In the genomic region with DNA sequence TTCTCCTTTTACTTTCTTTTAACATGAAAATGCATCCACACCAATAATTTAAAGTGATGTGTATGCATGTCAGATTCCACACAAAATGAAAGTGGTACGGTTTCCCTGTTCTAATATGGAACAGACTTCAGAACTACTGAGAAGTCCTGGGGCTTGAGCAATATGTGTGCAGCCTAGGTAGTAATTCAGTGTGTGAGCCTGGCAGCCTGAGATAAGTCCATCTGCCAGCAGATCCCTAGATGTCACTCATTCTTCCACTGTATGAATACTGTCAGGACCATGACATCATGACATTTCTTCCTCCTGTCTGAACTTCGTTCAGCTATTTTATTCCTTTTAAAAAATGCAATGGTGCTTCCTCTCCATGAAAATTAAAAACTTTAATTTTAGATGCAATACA, we compare ENCODE assay signal across 27 mouse cellular contexts.
"Had no signal": no experiment of that assay in that cellular context is flagged by ENCODE, and none has a peak within 500 bp of the region (broad histone marks: within the 10 kb centered on the region; RNA-seq: fewer than 3 reads in every experiment).

No protein-coding gene starts in this region.

- H3K27me3 ChIP-seq: embryonic facial prominence, embryonic 12.5 days; embryonic facial prominence, embryonic 13.5 days; embryonic facial prominence, embryonic 15.5 days; forebrain, embryonic 12.5 days; forebrain, embryonic 13.5 days; forebrain, embryonic 15.5 days had no signal

- ATAC-seq: forebrain, embryonic 13.5 days; forebrain, embryonic 14.5 days; forebrain, embryonic 15.5 days; forebrain, embryonic 16.5 days; forebrain, postnatal 0 days had no signal

- DNase-seq: cerebellum, adult 2 months; cerebellum, adult 8-10 months; cerebellum, adult 9-10 months; cerebellum, adult 9-11 months; cerebellum, postnatal 10 days; cerebellum, postnatal 25 days; cerebellum, postnatal 36 days; embryo, embryonic 11 days; forebrain, postnatal 0 days; gastrocnemius, adult 2 months; gastrocnemius, postnatal 10 days; gastrocnemius, postnatal 14 days; gastrocnemius, postnatal 25 days; gastrocnemius, postnatal 36 days; heart, adult 11 months; heart, adult 18-20 months had no signal

- H3K36me3 ChIP-seq: embryonic facial prominence, embryonic 10.5 days; embryonic facial prominence, embryonic 12.5 days; embryonic facial prominence, embryonic 13.5 days; embryonic facial prominence, embryonic 15.5 days; forebrain, embryonic 10.5 days; forebrain, embryonic 12.5 days; forebrain, embryonic 15.5 days had no signal

- H3K4me3 ChIP-seq: embryonic facial prominence, embryonic 10.5 days; embryonic facial prominence, embryonic 12.5 days; embryonic facial prominence, embryonic 13.5 days; embryonic facial prominence, embryonic 15.5 days; erythroblast, embryonic 14.5 days; forebrain, embryonic 10.5 days; forebrain, embryonic 12.5 days; forebrain, embryonic 13.5 days; forebrain, embryonic 15.5 days; gastrocnemius, adult 2 months had no signal

- H3K4me2 ChIP-seq: embryonic facial prominence, embryonic 12.5 days; embryonic facial prominence, embryonic 13.5 days; embryonic facial prominence, embryonic 15.5 days; forebrain, embryonic 12.5 days; forebrain, embryonic 13.5 days; forebrain, embryonic 15.5 days had no signal

- H3K27ac ChIP-seq: embryonic facial prominence, embryonic 10.5 days; embryonic facial prominence, embryonic 12.5 days; embryonic facial prominence, embryonic 13.5 days; embryonic facial prominence, embryonic 15.5 days; forebrain, embryonic 10.5 days; forebrain, embryonic 12.5 days; forebrain, embryonic 13.5 days; forebrain, embryonic 15.5 days; gastrocnemius, adult 2 months had no signal

- H3K9me3 ChIP-seq: embryonic facial prominence, embryonic 10.5 days; embryonic facial prominence, embryonic 12.5 days; embryonic facial prominence, embryonic 13.5 days; embryonic facial prominence, embryonic 15.5 days; forebrain, embryonic 10.5 days; forebrain, embryonic 12.5 days; forebrain, embryonic 13.5 days; forebrain, embryonic 15.5 days had no signal

- H3K4me1 ChIP-seq: embryonic facial prominence, embryonic 10.5 days; embryonic facial prominence, embryonic 12.5 days; embryonic facial prominence, embryonic 13.5 days; embryonic facial prominence, embryonic 15.5 days; forebrain, embryonic 10.5 days; forebrain, embryonic 12.5 days; forebrain, embryonic 13.5 days; forebrain, embryonic 15.5 days had no signal

- H3K9ac ChIP-seq: embryonic facial prominence, embryonic 12.5 days; embryonic facial prominence, embryonic 13.5 days; embryonic facial prominence, embryonic 15.5 days; forebrain, embryonic 12.5 days; forebrain, embryonic 13.5 days; forebrain, embryonic 15.5 days; forebrain, postnatal 0 days had no signal
